Mouse (Mus musculus) lung, adult 2 months (tissue): ENCODE measurements at regions not wholly inside any gene's neighbourhood (a gene's known extent, or its start where the extent isn't known, plus 50 kb on each side); places are given as distances from the start of the nearest gene placed in this dataset.

Experiments
- CTCF ChIP-seq: fragments of 200-500 bp; IDR thresholded peaks from 2 replicates; pipeline ENCODE4 v1.5.1; 2011; ENCODE audit warnings: mild to moderate bottlenecking, low read length, control low read depth; ENCODE audit not compliant: insufficient read depth
- POLR2A ChIP-seq: fragments of 200-500 bp; IDR thresholded peaks from 2 replicates; pipeline ENCODE4 v1.6.1; 2011; ENCODE audit warnings: low read depth, mild to moderate bottlenecking, control low read depth, low read length, borderline replicate concordance; ENCODE audit errors: extremely low read depth

DNA sequence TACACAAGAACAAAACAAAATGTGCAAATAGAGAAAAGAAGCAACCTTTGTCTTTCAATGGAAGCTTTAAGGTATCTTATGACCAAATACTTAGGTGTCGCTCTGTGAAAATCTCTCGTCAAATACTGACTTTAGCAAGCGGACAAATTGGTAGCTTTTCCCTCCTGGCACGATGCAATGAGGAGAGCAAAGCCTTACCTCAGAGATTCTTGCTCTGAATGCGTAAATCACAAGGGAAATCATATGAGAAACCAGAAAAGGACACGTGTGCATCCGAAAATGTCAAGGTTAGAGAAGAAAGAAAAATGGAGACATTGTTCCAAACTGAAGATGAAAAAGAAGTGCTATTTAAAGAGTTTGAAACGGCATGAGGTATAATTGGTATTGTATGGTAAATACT, 59.8 kb upstream of the Ralgps2 start:
- no peak for TF ChIP-seq CTCF
- no peak for TF ChIP-seq POLR2A
